Mouse (Mus musculus): ENCODE measurements at regions not wholly inside any gene's neighbourhood (a gene's known extent, or its start where the extent isn't known, plus 50 kb on each side); places are given as distances from the start of the nearest gene placed in this dataset.
A peak's percentile ranks its signal among the peaks of the same experiment; 100 is the strongest.

GRCm38 (mm10) chr10:98311403-98311802 is 584.8 kb upstream of the C030005K15Rik start:
- no peak for DNase-seq

- no peak for DNase-seq
Observed at GRCm38 (mm10) chr10:98318416-98318815, 591.9 kb upstream of the C030005K15Rik start.

- DNase-seq: no peak
Observed at GRCm38 (mm10) chr10:98323846-98324245, 590.4 kb upstream of the Atp2b1 start.

GRCm38 (mm10) chr10:98324591-98324990 is 589.6 kb upstream of the Atp2b1 start:
- no peak for DNase-seq

GRCm38 (mm10) chr10:98325720-98326119 is 588.5 kb upstream of the Atp2b1 start:
- DNase-seq: no peak

- no peak for DNase-seq
Observed at GRCm38 (mm10) chr10:98332682-98333081, 581.5 kb upstream of the Atp2b1 start.

- DNase-seq: peak; percentile 26
Observed at GRCm38 (mm10) chr10:98333411-98334067, 580.7 kb upstream of the Atp2b1 start.

- DNase-seq: no peak
Observed at GRCm38 (mm10) chr10:98343827-98344226, 570.4 kb upstream of the Atp2b1 start.

- DNase-seq: peak; percentile 55
Observed at GRCm38 (mm10) chr10:98349466-98349865, 564.7 kb upstream of the Atp2b1 start.

GRCm38 (mm10) chr10:98350318-98350926 is 563.8 kb upstream of the Atp2b1 start:
- no peak for DNase-seq

GRCm38 (mm10) chr10:98352061-98352460 is 562.1 kb upstream of the Atp2b1 start:
- DNase-seq: no peak

- no peak for DNase-seq
Observed at GRCm38 (mm10) chr10:98354486-98354885, 559.7 kb upstream of the Atp2b1 start.

GRCm38 (mm10) chr10:98364604-98365003 is 549.6 kb upstream of the Atp2b1 start:
- DNase-seq: no peak

GRCm38 (mm10) chr10:98372561-98372960 is 541.6 kb upstream of the Atp2b1 start:
- no peak for DNase-seq

- DNase-seq: no peak
Observed at GRCm38 (mm10) chr10:98373314-98373713, 540.9 kb upstream of the Atp2b1 start.

GRCm38 (mm10) chr10:98374684-98375083 is 539.5 kb upstream of the Atp2b1 start:
- DNase-seq: no peak

GRCm38 (mm10) chr10:98388543-98388942 is 525.7 kb upstream of the Atp2b1 start:
- DNase-seq: no peak

GRCm38 (mm10) chr10:98399864-98400263 is 514.3 kb upstream of the Atp2b1 start:
- no peak for DNase-seq

GRCm38 (mm10) chr10:98417807-98418743 is 496.1 kb upstream of the Atp2b1 start:
- DNase-seq: no peak

GRCm38 (mm10) chr10:98424450-98424849 is 489.8 kb upstream of the Atp2b1 start:
- DNase-seq: no peak

GRCm38 (mm10) chr10:98434974-98435373 is 479.2 kb upstream of the Atp2b1 start:
- no peak for DNase-seq

GRCm38 (mm10) chr10:98461538-98461937 is 452.7 kb upstream of the Atp2b1 start:
- no peak for DNase-seq

- DNase-seq: peak; percentile 3
Observed at GRCm38 (mm10) chr10:98474581-98474980, 439.6 kb upstream of the Atp2b1 start.

All from lung, postnatal 14 days (tissue).